Mouse (Mus musculus): Measurements from ENCODE around the gene Fbxo9. TPM values are rescaled to one million over a fixed set of nuclear protein-coding genes. Genes with fewer than 3 reads are reported as not detected.

Gene Fbxo9
- 57.9 TPM for polyA plus RNA-seq (2017; shearing (Covaris generic))

GRCm38 (mm10) chr9:78108796-78109239 lies at the start of gene Fbxo9, which contains the start of gene Ick:
Fbxo9 (minus strand) TSS chr9:78109065.
Ick (plus strand) TSS chr9:78109192.

DNA sequence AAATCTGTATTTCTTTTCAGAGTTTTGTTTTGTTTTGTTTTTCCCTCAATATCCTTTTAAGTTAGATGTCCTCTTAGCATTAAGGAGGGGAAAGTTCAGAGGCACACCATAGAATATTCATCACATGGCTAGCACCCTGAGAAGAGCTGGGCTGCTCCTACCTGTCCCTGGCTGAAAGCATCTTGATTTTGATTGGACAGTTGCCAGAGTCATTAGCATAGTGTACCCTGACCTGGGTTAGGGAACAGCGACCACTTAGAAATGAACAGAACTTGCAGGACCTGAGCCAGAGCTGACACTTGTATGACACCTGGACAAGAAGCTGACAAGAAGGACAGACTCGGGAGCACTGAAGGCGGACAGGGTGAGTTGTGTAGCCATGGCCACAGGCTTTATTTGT lies 57.2 kb downstream of the Fbxo9 start, which contains the start of gene Gcm1:
Gcm1 (plus strand) TSS at position 248 of the 400 bp plus-strand sequence.

Other genes with a start within 250 kb of the Fbxo9 start
- gene Elovl5, start 191.7 kb downstream of the Fbxo9 start, polyA plus RNA-seq (2017; shearing (Covaris generic)), result 199 TPM
- not detected for gene Gcm1, start 57.1 kb downstream of the Fbxo9 start, polyA plus RNA-seq (2017; shearing (Covaris generic))
- 6.4 TPM for gene Ick, start 127 bp upstream of the Fbxo9 start, polyA plus RNA-seq (2017; shearing (Covaris generic))
- gene Gsta4, start 73.7 kb upstream of the Fbxo9 start, polyA plus RNA-seq (2017; shearing (Covaris generic)), result 1.8 TPM
- not detected for gene Gsta1, start 121.6 kb upstream of the Fbxo9 start, polyA plus RNA-seq (2017; shearing (Covaris generic))
- not detected for gene Gm3776, start 148.1 kb upstream of the Fbxo9 start, polyA plus RNA-seq (2017; shearing (Covaris generic))
- not detected for gene Gm10639, start 180.9 kb upstream of the Fbxo9 start, polyA plus RNA-seq (2017; shearing (Covaris generic))
- gene Omt2a, start 205.7 kb upstream of the Fbxo9 start, polyA plus RNA-seq (2017; shearing (Covaris generic)), result not detected
- not detected for gene Omt2b, start 218.5 kb upstream of the Fbxo9 start, polyA plus RNA-seq (2017; shearing (Covaris generic))
- gene Gsta2, start 246.7 kb upstream of the Fbxo9 start, polyA plus RNA-seq (2017; shearing (Covaris generic)), result not detected